Mouse (Mus musculus): Measurements from ENCODE around the gene Ssbp4. TPM values are rescaled to one million over a fixed set of nuclear protein-coding genes. Genes with fewer than 3 reads are reported as not detected.
A peak's percentile ranks its signal among the peaks of the same experiment; 100 is the strongest.

Ssbp4 gene
- polyA plus RNA-seq, 1 experiment: 29.6 TPM

- no peak overlapping the region; the same call in 1 of the 2 replicates for H3K4me3 ChIP-seq (ENCODE audit: insufficient read depth, low read depth, low read length)
- no peaks in the 10 kb centered on the region for H3K4me1 ChIP-seq (ENCODE audit: control insufficient read depth, insufficient read depth, insufficient read length, low read length)
These were observed 10.2 kb upstream of the Ssbp4 start for GRCm38 (mm10) chr8:70618888-70619334.

GRCm38 (mm10) chr8:70617985-70618384 lies 9.3 kb upstream of the Ssbp4 start:
- peak overlapping the region; percentile 86 for H3K27ac ChIP-seq (replicated peaks; ENCODE audit: low read depth, low read length)
- H3K4me3 ChIP-seq (ENCODE audit: insufficient read depth, low read depth, low read length): peak overlapping the region; percentile 59
- H3K4me1 ChIP-seq (ENCODE audit: control insufficient read depth, insufficient read depth, insufficient read length, low read length): no peaks in the 10 kb centered on the region

More at GRCm38 (mm10) chr8:70618888-70619334, 10.2 kb upstream of the Ssbp4 start:
- no peak overlapping the region for H3K27ac ChIP-seq (replicated peaks; ENCODE audit: low read depth, low read length)

GRCm38 (mm10) chr8:70616645-70617044 lies 8.0 kb upstream of the Ssbp4 start:
- H3K4me3 ChIP-seq (ENCODE audit: insufficient read depth, low read depth, low read length): peak overlapping the region; percentile 59
- H3K4me1 ChIP-seq (ENCODE audit: control insufficient read depth, insufficient read depth, insufficient read length, low read length): no peaks in the 10 kb centered on the region
- peak overlapping the region; percentile 86 for H3K27ac ChIP-seq (replicated peaks; ENCODE audit: low read depth, low read length)

- peak within 1 kb of the TSS; percentile 59 for H3K4me3 ChIP-seq (ENCODE audit: insufficient read depth, low read depth, low read length)
- peak within 1 kb of the TSS; percentile 86 for H3K27ac ChIP-seq (replicated peaks; ENCODE audit: low read depth, low read length)
These were observed 7.2 kb upstream of the Ssbp4 start, which contains the start of gene Lrrc25 for GRCm38 (mm10) chr8:70615894-70616293. Lrrc25 (plus strand) TSS chr8:70616155.

GRCm38 (mm10) chr8:70615281-70615680 lies 6.6 kb upstream of the Ssbp4 start:
- H3K4me3 ChIP-seq (ENCODE audit: insufficient read depth, low read depth, low read length): no peak overlapping the region
- peak overlapping the region; percentile 43; the same call in 1 of the 2 replicates for H3K27ac ChIP-seq (replicated peaks; ENCODE audit: low read depth, low read length)
- no peaks in the 10 kb centered on the region; the same call in 1 of the 2 replicates for H3K4me1 ChIP-seq (ENCODE audit: control insufficient read depth, insufficient read depth, insufficient read length, low read length)

More at GRCm38 (mm10) chr8:70615894-70616293, 7.2 kb upstream of the Ssbp4 start, which contains the start of gene Lrrc25:
- no peaks in the 10 kb centered on the region; the same call in 1 of the 2 replicates for H3K4me1 ChIP-seq (ENCODE audit: control insufficient read depth, insufficient read depth, insufficient read length, low read length)

GRCm38 (mm10) chr8:70614469-70614868 lies 5.8 kb upstream of the Ssbp4 start:
- H3K4me3 ChIP-seq (ENCODE audit: insufficient read depth, low read depth, low read length): no peak overlapping the region
- H3K4me1 ChIP-seq (ENCODE audit: control insufficient read depth, insufficient read depth, insufficient read length, low read length): no peaks in the 10 kb centered on the region; the same call in 1 of the 2 replicates
- H3K27ac ChIP-seq (replicated peaks; ENCODE audit: low read depth, low read length): peak overlapping the region; percentile 43

- Histone ChIP-seq H3K4me3 (ENCODE audit: insufficient read depth, low read depth, low read length) (no peak overlapping the region), H3K27ac (replicated peaks; ENCODE audit: low read depth, low read length) (no peak overlapping the region), H3K4me1 (ENCODE audit: control insufficient read depth, insufficient read depth, insufficient read length, low read length) (peaks cover 3% of the 10 kb centered on the region; the same call in 1 of the 2 replicates)
These were observed 5.1 kb upstream of the Ssbp4 start for GRCm38 (mm10) chr8:70613763-70614162.

GRCm38 (mm10) chr8:70611849-70612248 lies 3.2 kb upstream of the Ssbp4 start:
- peaks cover 3% of the 10 kb centered on the region; the same call in 1 of the 2 replicates for H3K4me1 ChIP-seq (ENCODE audit: control insufficient read depth, insufficient read depth, insufficient read length, low read length)
- peak overlapping the region; percentile 75 for H3K27ac ChIP-seq (replicated peaks; ENCODE audit: low read depth, low read length)
- peak overlapping the region; percentile 56 for H3K4me3 ChIP-seq (ENCODE audit: insufficient read depth, low read depth, low read length)

GRCm38 (mm10) chr8:70610796-70611771 lies 2.4 kb upstream of the Ssbp4 start:
- H3K27ac ChIP-seq (replicated peaks; ENCODE audit: low read depth, low read length): peak overlapping the region; percentile 91
- H3K4me3 ChIP-seq (ENCODE audit: insufficient read depth, low read depth, low read length): peak overlapping the region; percentile 56
- peaks cover 3% of the 10 kb centered on the region; the same call in 1 of the 2 replicates for H3K4me1 ChIP-seq (ENCODE audit: control insufficient read depth, insufficient read depth, insufficient read length, low read length)

GRCm38 (mm10) chr8:70609849-70610795 lies 1.4 kb upstream of the Ssbp4 start:
- Histone ChIP-seq H3K4me1 (ENCODE audit: control insufficient read depth, insufficient read depth, insufficient read length, low read length) (peaks cover 3% of the 10 kb centered on the region; the same call in 1 of the 2 replicates), H3K27ac (replicated peaks; ENCODE audit: low read depth, low read length) (peak overlapping the region; percentile 91)

GRCm38 (mm10) chr8:70609368-70609848 lies 736 bp upstream of the Ssbp4 start:
- peak overlapping the region; percentile 88 for H3K27ac ChIP-seq (replicated peaks; ENCODE audit: low read depth, low read length)
- peaks cover 3% of the 10 kb centered on the region; the same call in 1 of the 2 replicates for H3K4me1 ChIP-seq (ENCODE audit: control insufficient read depth, insufficient read depth, insufficient read length, low read length)
- H3K4me3 ChIP-seq (ENCODE audit: insufficient read depth, low read depth, low read length): peak overlapping the region; percentile 95

More at GRCm38 (mm10) chr8:70609849-70610795, 1.4 kb upstream of the Ssbp4 start:
- H3K4me3 ChIP-seq (ENCODE audit: insufficient read depth, low read depth, low read length): peak overlapping the region; percentile 65

GRCm38 (mm10) chr8:70607898-70608748 lies 549 bp downstream of the Ssbp4 start:
- peaks cover 3% of the 10 kb centered on the region; the same call in 1 of the 2 replicates for H3K4me1 ChIP-seq (ENCODE audit: control insufficient read depth, insufficient read depth, insufficient read length, low read length)
- peak overlapping the region; percentile 95 for H3K4me3 ChIP-seq (ENCODE audit: insufficient read depth, low read depth, low read length)
- peak overlapping the region; percentile 69 for H3K27ac ChIP-seq (replicated peaks; ENCODE audit: low read depth, low read length)

GRCm38 (mm10) chr8:70607603-70607897 lies 1.1 kb downstream of the Ssbp4 start:
- H3K4me1 ChIP-seq (ENCODE audit: control insufficient read depth, insufficient read depth, insufficient read length, low read length): peaks cover 3% of the 10 kb centered on the region; the same call in 1 of the 2 replicates
- peak overlapping the region; percentile 95 for H3K4me3 ChIP-seq (ENCODE audit: insufficient read depth, low read depth, low read length)
- H3K27ac ChIP-seq (replicated peaks; ENCODE audit: low read depth, low read length): peak overlapping the region; percentile 69; the same call in 1 of the 2 replicates
